Mouse (Mus musculus): ENCODE data around the gene Slc28a1. TPM values are rescaled to one million over a fixed set of nuclear protein-coding genes. Genes with fewer than 3 reads are reported as not detected.
"Not testable (repeated sequence)": the region's sequence is repeated elsewhere in the genome, so short reads cannot be mapped to it uniquely, and the experiment has no call there.

Gene Slc28a1
- total RNA-seq, 1 experiment from 2014 or later, result not detected

DNA sequence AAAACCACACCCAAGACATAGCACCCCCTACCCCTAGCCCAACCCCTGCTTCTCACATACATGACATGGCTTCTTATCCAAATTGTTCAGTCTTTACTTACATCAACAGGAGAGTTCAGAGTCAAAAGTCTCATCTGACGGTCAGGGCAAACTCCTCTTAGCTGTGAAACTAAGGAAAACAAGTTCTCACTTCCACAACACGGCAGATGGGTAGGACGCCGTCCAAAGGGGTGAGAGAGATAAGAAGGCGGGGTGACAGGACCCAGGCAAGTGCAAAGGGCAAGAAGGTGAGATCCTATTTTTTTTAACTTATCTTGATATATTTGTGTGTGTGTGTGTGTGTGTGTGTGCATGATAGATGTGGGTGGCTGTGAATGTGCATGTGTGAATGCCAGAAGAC, 9.0 kb downstream of the Slc28a1 start:
- no peak for ATAC-seq (replicated peaks; ENCODE audit: low read depth, poor library complexity, severe bottlenecking)

DNA sequence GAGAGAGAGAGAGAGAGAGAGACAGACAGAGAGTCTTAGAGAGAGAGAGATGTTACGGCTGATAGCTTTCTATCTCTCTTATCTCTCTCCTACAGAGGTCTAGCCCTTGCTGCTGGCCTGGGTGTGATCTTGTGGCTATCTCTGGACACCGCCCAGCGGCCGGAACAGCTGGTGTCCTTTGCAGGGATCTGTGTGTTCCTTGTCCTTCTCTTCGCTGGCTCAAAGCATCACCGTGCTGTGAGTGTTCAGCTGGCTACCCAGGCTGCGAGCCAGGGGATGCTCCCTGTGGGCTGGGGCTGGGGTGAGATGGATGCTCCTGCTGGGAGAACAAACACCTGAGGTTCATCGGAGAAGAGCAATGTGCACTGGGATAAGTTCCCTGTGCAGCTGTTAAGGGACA, 10.2 kb downstream of the Slc28a1 start:
- ATAC-seq (replicated peaks; ENCODE audit: low read depth, poor library complexity, severe bottlenecking), result no peak

DNA sequence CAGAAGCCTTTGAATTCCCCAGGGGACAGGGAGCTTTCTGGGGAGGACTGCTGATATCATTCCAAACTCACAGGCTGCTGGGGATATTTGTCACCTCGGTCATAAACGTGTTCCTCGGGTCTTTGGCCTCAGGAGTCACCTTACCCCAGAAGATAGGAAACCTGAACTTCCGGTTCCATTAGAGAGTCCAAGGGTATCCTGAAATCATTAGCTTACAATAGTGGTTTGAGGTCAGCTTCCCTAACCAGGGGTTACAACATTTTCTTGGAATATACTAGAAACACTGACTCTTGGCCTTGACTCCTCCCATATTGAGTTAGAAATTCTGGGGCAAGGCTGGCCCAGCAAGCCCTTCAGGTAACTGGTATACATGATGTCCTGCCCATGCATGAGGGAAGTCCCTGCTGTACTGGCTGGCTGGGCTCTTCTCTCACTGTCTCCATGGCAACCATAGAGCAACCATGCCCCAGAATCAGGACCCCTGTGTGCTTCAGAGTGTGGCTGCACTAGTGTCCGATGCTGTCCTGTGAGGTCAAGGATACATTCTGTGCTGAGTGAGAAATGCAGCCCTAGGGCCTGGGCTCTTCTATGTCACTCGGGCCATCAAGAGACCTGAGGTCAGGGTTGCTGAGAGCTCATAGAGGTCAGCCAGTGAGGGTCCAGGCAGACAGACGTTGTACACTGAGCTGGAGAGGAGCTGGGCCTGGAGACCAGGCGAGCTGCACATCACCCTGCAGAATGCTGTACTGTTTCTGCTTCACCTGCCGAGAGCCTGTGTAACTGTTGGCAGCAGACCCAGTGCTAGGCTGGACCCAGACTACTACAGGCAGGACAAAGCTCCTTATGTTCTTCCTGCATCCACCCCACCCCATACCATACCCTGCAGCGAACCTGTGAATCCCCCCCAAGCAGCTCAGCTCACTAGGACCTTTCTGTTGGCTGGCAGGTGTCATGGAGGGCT, 10.9 kb downstream of the Slc28a1 start:
- no peak for ATAC-seq (replicated peaks; ENCODE audit: low read depth, poor library complexity, severe bottlenecking)

DNA sequence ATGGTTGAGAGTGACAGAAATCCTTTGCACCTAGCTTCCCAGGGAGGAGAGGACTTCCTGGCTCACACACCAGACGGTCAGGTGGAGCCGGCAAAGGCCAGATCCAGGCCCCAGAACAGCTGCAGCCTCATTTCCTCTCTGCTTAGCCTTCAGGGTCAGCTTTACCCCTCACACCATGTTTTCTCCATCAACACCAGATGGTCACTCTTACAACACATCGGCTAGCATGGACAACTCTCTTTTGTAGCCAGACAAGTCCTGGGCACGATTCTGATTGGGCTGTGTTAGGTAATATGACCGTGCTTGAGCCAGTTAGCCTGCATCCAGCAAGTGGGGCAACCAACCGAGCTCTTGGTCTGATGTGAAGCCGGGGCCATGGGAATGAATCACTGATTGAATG, 17.3 kb downstream of the Slc28a1 start:
- ATAC-seq (replicated peaks; ENCODE audit: low read depth, poor library complexity, severe bottlenecking), result no peak

DNA sequence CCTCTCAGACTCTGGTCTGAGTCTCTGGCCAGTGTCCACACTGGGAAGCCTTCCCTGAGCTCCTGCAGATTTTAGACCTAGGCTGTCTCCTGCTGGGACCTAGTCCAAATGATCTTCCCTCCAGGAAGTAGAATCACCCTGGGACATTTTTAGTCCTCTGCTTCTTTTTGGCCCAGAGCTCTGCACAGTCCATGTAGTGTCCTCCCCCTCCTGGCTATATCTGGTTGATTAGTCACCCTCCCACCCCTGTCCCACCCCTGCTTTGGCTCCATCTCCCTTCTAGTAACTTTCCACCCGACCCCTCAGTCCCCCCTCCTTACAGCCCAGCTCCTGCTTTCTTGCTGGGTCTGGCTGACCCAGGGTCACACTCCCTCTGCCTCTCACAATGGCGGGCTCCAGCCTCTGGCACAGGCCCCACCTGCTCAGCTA, 18.3 kb downstream of the Slc28a1 start:
- ATAC-seq (replicated peaks; ENCODE audit: low read depth, poor library complexity, severe bottlenecking), result no peak

DNA sequence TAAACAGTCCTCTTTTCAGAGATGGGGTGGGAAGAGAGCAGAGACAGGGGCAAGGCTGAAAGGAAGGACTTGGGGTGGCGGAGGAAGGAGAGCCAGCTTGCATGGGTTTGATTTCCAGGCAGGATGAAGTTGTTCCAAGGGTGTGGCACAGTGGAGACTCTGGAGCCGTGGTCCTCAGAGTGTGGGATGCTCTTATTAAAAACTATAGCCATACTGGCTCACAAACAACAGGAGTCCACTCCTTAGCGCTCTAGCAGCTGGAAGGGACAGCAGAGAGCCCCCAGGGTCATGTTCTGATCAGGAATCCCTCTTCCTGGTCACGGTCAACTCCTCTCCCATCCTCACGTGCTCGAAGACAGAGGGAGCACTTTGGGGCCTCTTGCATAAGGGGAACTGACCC, 18.8 kb downstream of the Slc28a1 start:
- no peak for ATAC-seq (replicated peaks; ENCODE audit: low read depth, poor library complexity, severe bottlenecking)

DNA sequence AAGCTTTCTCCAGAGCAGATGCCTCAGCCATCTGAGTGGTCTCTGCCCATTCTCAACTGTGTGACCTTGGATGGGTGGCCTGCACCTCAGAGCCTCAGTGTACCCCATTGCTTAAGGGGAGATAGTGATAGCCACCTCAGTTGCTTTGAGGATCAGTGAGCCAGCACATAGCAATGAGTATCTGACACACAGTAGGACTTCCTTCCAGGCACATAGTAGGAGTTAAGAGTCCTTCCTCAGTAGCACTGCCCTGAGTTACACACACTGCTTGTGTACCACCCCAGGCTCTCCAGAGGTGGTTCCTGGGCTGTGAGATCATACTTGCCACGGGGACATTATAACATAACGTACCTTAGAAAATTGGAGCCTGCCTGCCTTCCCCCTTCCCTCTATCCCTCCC, 19.3 kb downstream of the Slc28a1 start:
- no peak for ATAC-seq (replicated peaks; ENCODE audit: low read depth, poor library complexity, severe bottlenecking)

DNA sequence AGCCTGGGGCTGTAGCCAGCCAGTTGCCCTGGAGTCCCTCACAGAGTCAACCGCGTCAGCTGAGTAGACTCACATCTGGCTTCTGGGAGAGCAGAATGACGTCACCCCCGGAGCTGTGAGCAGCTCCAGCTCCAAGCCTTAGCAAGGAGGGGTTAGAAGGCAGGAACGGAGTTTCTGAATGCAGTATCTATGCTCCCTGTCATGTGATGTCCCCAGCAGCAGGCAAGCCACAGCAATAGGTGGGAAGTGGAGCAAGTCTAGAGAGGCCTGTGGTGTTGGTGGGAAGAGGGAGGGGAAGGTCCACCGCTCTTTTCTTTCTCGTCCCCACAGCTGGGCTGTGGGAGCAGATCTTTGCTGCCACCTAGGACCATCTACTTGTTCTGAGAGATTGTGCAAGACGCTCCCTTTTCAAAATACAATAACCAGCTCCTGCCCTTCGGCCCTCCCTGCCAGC, 20.0 kb downstream of the Slc28a1 start:
- peak; percentile 83 for ATAC-seq (replicated peaks; ENCODE audit: low read depth, poor library complexity, severe bottlenecking)

DNA sequence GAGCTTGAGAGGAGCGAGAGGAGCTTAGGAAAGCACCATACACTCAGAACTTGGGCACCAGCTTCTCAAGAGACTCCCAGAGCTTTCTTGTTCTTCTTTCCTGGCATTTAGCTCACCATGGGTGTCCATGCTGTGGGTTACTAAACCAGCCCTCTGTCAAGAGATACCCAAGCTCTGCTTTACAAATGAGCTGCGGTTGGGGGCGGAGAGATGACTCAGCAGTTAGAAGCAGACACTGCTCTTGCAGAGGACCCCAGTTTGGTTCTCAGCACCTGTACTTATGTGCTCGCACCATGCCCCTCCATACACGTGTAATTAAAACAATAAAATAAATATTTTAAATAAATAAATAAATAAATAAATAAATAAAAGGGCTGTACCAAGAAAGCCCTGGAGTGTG, 22.7 kb downstream of the Slc28a1 start:
- no peak for ATAC-seq (replicated peaks; ENCODE audit: low read depth, poor library complexity, severe bottlenecking)

DNA sequence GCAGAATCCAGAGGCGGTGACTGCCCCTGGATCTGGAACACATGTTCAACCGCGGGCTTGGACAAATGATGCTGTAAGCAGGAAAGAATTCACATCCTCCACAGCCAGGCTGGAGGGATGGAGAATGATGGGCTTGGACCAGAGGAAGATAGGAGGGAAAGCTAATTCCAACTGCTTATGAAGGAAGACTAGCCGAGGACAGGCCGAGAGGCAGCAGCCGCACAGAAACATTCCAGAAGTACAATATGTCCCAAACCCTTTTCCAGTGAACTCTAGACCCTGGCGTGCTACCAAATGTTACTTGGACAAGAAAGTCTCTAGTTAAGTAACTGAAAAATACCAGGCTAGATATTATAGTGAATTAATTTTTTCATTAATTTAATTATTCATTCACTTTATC, 24.5 kb downstream of the Slc28a1 start:
- ATAC-seq (replicated peaks; ENCODE audit: low read depth, poor library complexity, severe bottlenecking), result no peak

DNA sequence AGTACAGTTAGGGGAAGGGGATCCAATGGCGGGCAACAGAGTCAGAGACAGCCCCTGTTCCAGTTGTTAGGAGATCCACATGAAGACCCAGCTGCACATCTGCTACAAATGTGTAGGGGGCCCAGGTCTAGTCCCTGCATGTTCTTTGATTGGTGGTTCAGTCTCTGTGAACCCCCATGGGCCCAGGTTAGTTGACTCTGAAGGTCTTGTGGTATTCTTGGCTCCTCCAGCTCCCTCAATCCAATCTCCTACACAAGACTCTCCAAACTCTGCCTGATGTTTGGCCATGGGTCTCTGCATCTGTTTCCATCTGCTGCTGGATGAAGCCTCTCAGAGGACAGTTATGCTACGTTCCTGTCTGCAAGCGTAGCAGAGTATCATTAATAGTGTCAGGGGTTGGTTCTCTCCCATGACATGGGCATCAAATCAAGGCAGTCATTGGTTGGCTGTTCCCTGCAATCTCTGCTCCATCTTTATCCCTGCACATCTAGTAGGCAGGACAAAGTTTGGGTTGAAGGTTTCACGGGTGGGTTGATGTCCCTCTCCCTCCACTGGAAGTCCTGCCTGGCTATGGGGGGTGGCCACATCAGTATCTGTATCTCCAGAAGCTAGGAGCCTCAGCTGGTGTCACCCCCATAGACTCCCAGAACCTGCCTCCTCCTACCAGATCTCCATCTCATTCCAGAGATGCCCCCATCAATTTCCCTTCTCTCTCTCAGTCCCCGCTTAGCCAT, 25.2 kb downstream of the Slc28a1 start:
- ATAC-seq (replicated peaks; ENCODE audit: low read depth, poor library complexity, severe bottlenecking), result no peak

DNA sequence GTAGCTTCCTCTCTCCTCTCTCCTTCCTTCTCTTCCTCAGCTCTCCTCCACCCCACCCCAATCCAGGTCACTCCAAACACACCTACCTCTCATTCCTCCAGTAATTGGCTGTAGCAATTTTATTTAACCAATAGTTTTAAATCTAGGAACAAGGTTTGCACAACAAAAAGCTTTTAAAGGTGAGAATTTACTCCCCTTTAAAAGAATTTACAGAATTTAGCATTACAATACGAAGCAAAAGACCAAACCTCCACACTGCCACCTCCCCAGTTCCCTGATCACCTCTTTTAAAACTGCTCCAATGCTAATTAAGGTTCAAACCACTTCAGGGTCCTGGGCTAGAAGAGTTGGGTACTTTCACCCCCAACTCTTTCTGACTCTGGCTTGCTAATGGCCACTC, 26.9 kb downstream of the Slc28a1 start:
- no peak for ATAC-seq (replicated peaks; ENCODE audit: low read depth, poor library complexity, severe bottlenecking)

DNA sequence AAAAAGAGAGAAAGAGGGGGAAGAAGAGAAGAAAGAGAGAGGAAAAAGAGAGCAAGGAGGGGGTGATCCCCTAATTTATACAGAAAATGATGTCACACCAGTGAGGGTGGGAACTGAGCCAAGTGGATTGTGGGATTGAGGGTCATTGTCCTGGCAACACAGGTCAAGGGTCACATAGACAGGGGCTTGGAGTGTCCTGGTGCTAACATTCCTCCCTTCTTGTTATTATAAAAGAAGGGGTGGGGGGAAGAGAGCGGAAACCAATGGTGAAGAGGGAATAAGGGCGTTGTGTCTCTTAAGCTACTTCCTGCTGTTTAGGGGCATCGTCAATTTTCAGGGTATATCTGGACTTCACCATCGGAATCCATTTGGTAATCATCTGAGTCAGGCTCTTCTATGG, 28.5 kb downstream of the Slc28a1 start:
- not testable (repeated sequence) for ATAC-seq (replicated peaks; ENCODE audit: low read depth, poor library complexity, severe bottlenecking)

DNA sequence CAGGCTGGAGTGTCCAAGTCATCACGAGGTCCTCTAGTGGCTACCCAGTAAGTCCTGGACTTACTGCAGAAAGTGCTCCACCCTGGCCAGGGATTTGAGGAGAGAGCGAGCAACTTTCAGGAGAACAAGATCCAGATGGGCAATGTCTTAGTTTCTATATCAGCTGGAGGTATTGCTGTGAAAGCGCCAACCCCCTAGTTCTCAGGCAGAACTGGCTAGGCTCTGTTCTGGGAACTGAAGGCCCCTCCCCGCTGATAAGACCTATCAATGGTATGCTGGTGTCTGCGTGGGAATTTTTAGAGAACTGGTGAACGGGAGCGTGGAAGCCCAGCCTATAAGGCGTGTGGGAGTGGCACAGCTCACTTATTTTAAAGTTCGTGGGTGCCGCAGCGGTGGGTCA, 35.2 kb downstream of the Slc28a1 start:
- ATAC-seq (replicated peaks; ENCODE audit: low read depth, poor library complexity, severe bottlenecking), result no peak; the same call in 1 of the 2 replicates

DNA sequence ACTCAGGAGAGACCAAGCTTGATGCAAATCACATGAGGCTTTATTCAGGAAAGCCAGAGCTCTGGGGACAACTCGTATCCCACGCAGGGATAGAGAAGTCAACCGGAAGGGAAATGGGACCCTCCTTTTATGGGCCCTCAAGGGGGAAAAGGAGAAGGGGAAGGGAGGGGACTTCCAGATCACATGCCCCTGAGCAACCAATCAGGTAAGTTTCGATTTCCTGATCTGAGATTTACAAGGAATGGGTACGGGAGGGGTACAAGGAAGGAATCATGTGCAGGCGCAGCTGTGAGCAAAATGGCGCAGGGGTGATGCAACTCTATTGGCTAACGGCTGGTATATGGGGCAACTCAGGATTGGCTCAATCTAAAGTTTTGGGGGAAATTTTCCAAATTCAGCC, 36.6 kb downstream of the Slc28a1 start:
- ATAC-seq (replicated peaks; ENCODE audit: low read depth, poor library complexity, severe bottlenecking), result no peak

DNA sequence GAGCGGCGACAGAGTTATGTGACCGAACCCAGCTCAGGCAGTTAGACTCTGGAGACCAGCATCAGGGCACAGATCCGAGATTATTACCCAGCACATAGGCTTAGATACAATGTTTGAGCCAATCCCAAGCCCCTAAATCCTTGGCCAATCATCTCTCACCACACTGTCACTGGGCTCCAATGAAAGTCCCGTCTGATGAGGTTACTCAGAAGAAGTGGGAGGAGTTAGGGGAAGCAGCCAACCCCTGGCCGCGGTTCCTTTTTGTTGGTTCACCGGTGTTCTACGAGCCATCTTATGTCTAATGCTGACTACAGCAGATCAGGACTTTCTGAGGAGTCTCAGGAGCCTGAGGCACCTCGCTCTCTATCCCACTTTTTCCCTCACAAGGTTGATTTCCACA, 37.7 kb downstream of the Slc28a1 start:
- ATAC-seq (replicated peaks; ENCODE audit: low read depth, poor library complexity, severe bottlenecking), result no peak

DNA sequence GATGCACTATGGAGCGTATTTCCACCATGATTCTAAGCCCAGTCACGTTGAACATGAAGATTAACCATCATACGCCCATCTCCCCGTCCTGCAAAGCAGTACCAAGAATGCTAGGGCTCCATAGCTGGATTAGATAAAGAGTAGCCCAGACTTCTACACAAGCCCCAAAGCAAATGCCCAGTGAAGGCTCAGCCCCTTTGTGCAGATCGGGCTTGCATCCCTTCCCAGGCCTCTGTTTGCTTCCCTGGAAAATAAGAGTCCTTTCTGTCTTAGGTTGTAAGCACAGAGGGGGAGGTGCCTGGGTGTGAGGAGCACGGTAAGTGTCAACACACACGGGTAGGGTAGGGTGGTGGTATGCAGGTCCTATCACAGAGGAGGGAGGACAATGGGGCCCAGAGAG, 38.2 kb downstream of the Slc28a1 start:
- no peak for ATAC-seq (replicated peaks; ENCODE audit: low read depth, poor library complexity, severe bottlenecking)

DNA sequence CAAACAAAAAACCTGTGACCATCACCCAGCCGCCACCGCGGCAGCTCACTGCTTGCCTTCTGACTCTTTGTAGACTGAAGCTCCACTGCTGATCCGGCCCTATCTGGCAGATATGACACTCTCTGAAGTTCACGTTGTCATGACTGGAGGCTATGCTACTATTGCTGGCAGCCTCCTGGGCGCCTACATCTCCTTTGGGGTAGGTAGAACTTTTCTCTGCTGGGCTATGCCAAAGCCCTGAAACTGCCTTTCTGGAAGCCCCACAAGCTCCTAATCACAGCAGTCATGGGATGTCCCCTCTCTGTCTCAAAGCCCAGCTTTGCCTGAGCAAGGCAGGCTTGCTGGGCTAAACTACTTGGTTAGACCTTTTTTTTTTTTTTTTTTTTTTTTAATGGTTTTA, 38.7 kb downstream of the Slc28a1 start:
- no peak for ATAC-seq (replicated peaks; ENCODE audit: low read depth, poor library complexity, severe bottlenecking)

DNA sequence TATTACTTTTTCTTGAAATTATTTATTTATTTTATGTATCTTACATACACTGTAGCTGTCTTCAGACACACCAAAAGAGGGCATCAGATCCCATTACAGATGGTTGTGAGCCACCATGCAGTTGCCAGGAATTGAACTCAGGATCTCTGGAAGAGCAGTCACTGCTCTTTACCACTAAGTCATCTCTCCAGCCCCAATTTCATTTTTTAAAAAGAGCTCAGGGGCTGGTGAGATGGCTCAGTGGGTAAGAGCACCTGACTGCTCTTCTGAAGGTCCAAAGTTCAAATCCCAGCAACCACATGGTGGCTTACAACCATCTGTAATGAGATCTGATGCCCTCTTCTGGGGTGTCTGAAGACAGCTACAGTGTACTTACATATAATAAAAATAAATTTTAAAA, 39.6 kb downstream of the Slc28a1 start:
- not testable (repeated sequence) for ATAC-seq (replicated peaks; ENCODE audit: low read depth, poor library complexity, severe bottlenecking)

DNA sequence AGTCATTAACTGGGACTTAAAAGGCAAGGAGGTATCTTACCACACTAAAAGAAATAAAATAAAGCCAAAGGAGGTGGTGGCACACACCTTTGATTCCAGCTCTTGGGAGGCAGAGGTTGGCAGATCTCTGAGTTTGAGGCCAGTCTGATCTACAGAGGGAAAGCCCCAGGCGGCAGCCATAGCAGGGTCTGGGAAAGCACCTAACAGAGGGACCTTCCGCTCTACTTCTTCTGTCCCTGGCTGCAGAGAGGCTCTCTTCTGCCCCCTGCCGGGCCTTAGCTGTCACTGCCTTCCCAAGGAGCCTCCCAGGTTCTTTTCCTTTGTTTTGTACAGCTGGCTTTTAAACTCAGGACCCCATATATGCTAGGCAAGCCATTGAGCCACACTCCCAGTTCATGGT, 40.4 kb downstream of the Slc28a1 start:
- peak; percentile 98 for ATAC-seq (replicated peaks; ENCODE audit: low read depth, poor library complexity, severe bottlenecking)

DNA sequence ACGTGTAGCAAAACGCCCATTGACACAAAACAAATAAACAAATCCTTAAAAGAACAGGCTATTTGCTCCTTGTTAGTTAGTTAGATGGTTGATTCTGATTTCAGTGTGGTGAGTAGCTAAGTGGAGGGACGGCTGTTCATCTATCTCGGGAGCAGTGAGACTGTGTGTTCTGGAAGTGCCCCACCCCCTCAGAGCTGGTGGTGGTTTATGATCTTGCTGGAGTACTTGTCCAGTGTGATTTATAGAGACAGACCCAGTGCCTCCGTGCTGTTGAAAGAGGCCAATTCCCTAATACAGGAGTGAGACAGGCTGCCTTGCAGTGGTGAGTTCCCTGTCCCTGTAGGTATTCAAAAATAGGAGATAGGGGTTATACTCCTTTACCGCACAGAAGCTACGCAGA, 44.3 kb downstream of the Slc28a1 start:
- no peak for ATAC-seq (replicated peaks; ENCODE audit: low read depth, poor library complexity, severe bottlenecking)

Measured in common myeloid progenitor, adult 5-6 weeks (primary cell).